Mouse (Mus musculus) heart, embryonic 10.5 days (tissue): ENCODE measurements at regions not wholly inside any gene's neighbourhood (a gene's known extent, or its start where the extent isn't known, plus 50 kb on each side); places are given as distances from the start of the nearest gene placed in this dataset.
"Not testable (repeated sequence)": the region's sequence is repeated elsewhere in the genome, so short reads cannot be mapped to it uniquely, and the experiment has no call there.

Experiments
- DNase-seq: peaks from one replicate; pipeline ENCODE4 v3.0.0-alpha.2; 2017; ENCODE audit warnings: low spot score
- H3K27ac ChIP-seq: fragments of 300-500 bp; sonication (generic); 2 replicates; pipeline ENCODE4 v1.5.1; 2016; ENCODE audit warnings: mild to moderate bottlenecking
- H3K27me3 ChIP-seq: fragments of 300-500 bp; sonication (generic); 2 replicates; pipeline ENCODE4 v1.6.1; 2016; ENCODE audit warnings: mild to moderate bottlenecking; ENCODE audit not compliant: poor library complexity, insufficient read depth, severe bottlenecking
- H3K36me3 ChIP-seq: fragments of 300-500 bp; sonication (generic); 2 replicates; pipeline ENCODE4 v1.6.1; 2016; ENCODE audit warnings: mild to moderate bottlenecking, moderate library complexity
- H3K4me1 ChIP-seq: fragments of 300-500 bp; sonication (generic); 2 replicates; pipeline ENCODE4 v1.6.1; 2016; ENCODE audit warnings: mild to moderate bottlenecking
- H3K4me3 ChIP-seq: fragments of 300-500 bp; sonication (generic); 2 replicates; pipeline ENCODE4 v1.5.1; 2016; ENCODE audit warnings: mild to moderate bottlenecking, moderate library complexity
- H3K9me3 ChIP-seq: fragments of 300-500 bp; sonication (generic); 2 replicates; pipeline ENCODE4 v1.6.1; 2016; ENCODE audit warnings: mild to moderate bottlenecking, moderate library complexity
- WGBS: fragments of 180-500 bp; shearing (Covaris S2); methylation state at CpG from one replicate; pipeline ENCODE4 v1.1.7; 2016; 5-methylcytosine and 5-hydroxymethylcytosine counted together

GRCm38 (mm10) chr11:111945806-111946205, 836.2 kb upstream of the Sox9 start:
- no peak for DNase-seq
- no peak overlapping the region for H3K4me3 ChIP-seq
- H3K27ac ChIP-seq: no peak overlapping the region

GRCm38 (mm10) chr11:111947671-111948070, 834.4 kb upstream of the Sox9 start:
- Histone ChIP-seq H3K27ac (no peak overlapping the region), H3K36me3 (no peaks in the 10 kb centered on the region), H3K27me3 (no peaks in the 10 kb centered on the region), H3K4me1 (no peaks in the 10 kb centered on the region), H3K4me3 (no peak overlapping the region), H3K9me3 (no peaks in the 10 kb centered on the region)
- DNase-seq: no peak
- WGBS: 87% methylated on average over 6 of the region's 6 CpGs

More at GRCm38 (mm10) chr11:111945806-111946205, 836.2 kb upstream of the Sox9 start:
- Histone ChIP-seq H3K36me3 (no peaks in the 10 kb centered on the region), H3K9me3 (no peaks in the 10 kb centered on the region), H3K4me1 (no peaks in the 10 kb centered on the region), H3K27me3 (no peaks in the 10 kb centered on the region)

GRCm38 (mm10) chr11:111953421-111953820, 828.6 kb upstream of the Sox9 start:
- Histone ChIP-seq H3K36me3 (no peaks in the 10 kb centered on the region), H3K4me3 (no peak overlapping the region), H3K27me3 (no peaks in the 10 kb centered on the region), H3K27ac (no peak overlapping the region), H3K4me1 (no peaks in the 10 kb centered on the region), H3K9me3 (no peaks in the 10 kb centered on the region)
- 70% methylated on average over 5 of the region's 5 CpGs for WGBS
- DNase-seq: no peak

- Histone ChIP-seq H3K36me3 (no peaks in the 10 kb centered on the region), H3K4me3 (no peak overlapping the region), H3K4me1 (no peaks in the 10 kb centered on the region), H3K27ac (no peak overlapping the region), H3K9me3 (no peaks in the 10 kb centered on the region), H3K27me3 (no peaks in the 10 kb centered on the region)
- WGBS: 72% methylated on average over 5 of the region's 5 CpGs
- no peak for DNase-seq
These were observed 824.2 kb upstream of the Sox9 start for GRCm38 (mm10) chr11:111957721-111958287.

- Histone ChIP-seq H3K4me3 (no peak overlapping the region), H3K9me3 (no peaks in the 10 kb centered on the region), H3K4me1 (no peaks in the 10 kb centered on the region), H3K36me3 (no peaks in the 10 kb centered on the region), H3K27ac (no peak overlapping the region), H3K27me3 (no peaks in the 10 kb centered on the region)
- DNase-seq: no peak
- WGBS: 76% methylated on average over 10 of the region's 10 CpGs
These were observed 820.8 kb upstream of the Sox9 start for GRCm38 (mm10) chr11:111961047-111961837.

- no peaks in the 10 kb centered on the region for H3K9me3 ChIP-seq
- no peaks in the 10 kb centered on the region for H3K4me1 ChIP-seq
- H3K27me3 ChIP-seq: no peaks in the 10 kb centered on the region
- no peak overlapping the region for H3K4me3 ChIP-seq
- WGBS: 84% methylated on average over 2 of the region's 2 CpGs
- no peak for DNase-seq
- H3K27ac ChIP-seq: no peak overlapping the region
- no peaks in the 10 kb centered on the region for H3K36me3 ChIP-seq
These were observed 820.2 kb upstream of the Sox9 start for GRCm38 (mm10) chr11:111961846-111962245.

GRCm38 (mm10) chr11:111964066-111964465, 818.0 kb upstream of the Sox9 start:
- WGBS: 86% methylated on average over 6 of the region's 6 CpGs

GRCm38 (mm10) chr11:111966401-111966800, 815.6 kb upstream of the Sox9 start:
- WGBS: 87% methylated on average over 3 of the region's 3 CpGs
- H3K4me1 ChIP-seq: no peaks in the 10 kb centered on the region
- H3K27me3 ChIP-seq: no peaks in the 10 kb centered on the region
- no peak overlapping the region for H3K27ac ChIP-seq
- no peak for DNase-seq
- H3K36me3 ChIP-seq: no peaks in the 10 kb centered on the region
- H3K9me3 ChIP-seq: no peaks in the 10 kb centered on the region
- no peak overlapping the region for H3K4me3 ChIP-seq

More at GRCm38 (mm10) chr11:111964066-111964465, 818.0 kb upstream of the Sox9 start:
- H3K9me3 ChIP-seq: no peaks in the 10 kb centered on the region
- H3K27me3 ChIP-seq: no peaks in the 10 kb centered on the region
- H3K27ac ChIP-seq: no peak overlapping the region
- H3K4me1 ChIP-seq: no peaks in the 10 kb centered on the region
- no peaks in the 10 kb centered on the region for H3K36me3 ChIP-seq
- DNase-seq: no peak
- H3K4me3 ChIP-seq: no peak overlapping the region

- 78% methylated on average over 4 of the region's 4 CpGs for WGBS
- DNase-seq: no peak
These were observed 811.0 kb upstream of the Sox9 start for GRCm38 (mm10) chr11:111971001-111971400.

GRCm38 (mm10) chr11:111978667-111979066, 803.4 kb upstream of the Sox9 start:
- no peak overlapping the region for H3K27ac ChIP-seq
- H3K4me3 ChIP-seq: no peak overlapping the region
- H3K27me3 ChIP-seq: no peaks in the 10 kb centered on the region
- whole genome bisulfite sequencing: 78% methylated on average over 4 of the region's 4 CpGs
- no peak for DNase-seq
- no peaks in the 10 kb centered on the region for H3K36me3 ChIP-seq
- no peaks in the 10 kb centered on the region for H3K4me1 ChIP-seq
- no peaks in the 10 kb centered on the region for H3K9me3 ChIP-seq

More at GRCm38 (mm10) chr11:111971001-111971400, 811.0 kb upstream of the Sox9 start:
- no peaks in the 10 kb centered on the region for H3K4me1 ChIP-seq
- no peaks in the 10 kb centered on the region for H3K36me3 ChIP-seq
- no peaks in the 10 kb centered on the region for H3K9me3 ChIP-seq
- H3K27ac ChIP-seq: no peak overlapping the region
- H3K4me3 ChIP-seq: no peak overlapping the region
- no peaks in the 10 kb centered on the region for H3K27me3 ChIP-seq

GRCm38 (mm10) chr11:111996395-111996794, 785.6 kb upstream of the Sox9 start:
- H3K27me3 ChIP-seq: no peaks in the 10 kb centered on the region
- no peaks in the 10 kb centered on the region for H3K36me3 ChIP-seq
- no peak overlapping the region for H3K27ac ChIP-seq
- no peak overlapping the region for H3K4me3 ChIP-seq
- WGBS: 88% methylated on average over 4 of the region's 4 CpGs
- H3K4me1 ChIP-seq: no peaks in the 10 kb centered on the region
- H3K9me3 ChIP-seq: no peaks in the 10 kb centered on the region
- no peak for DNase-seq

GRCm38 (mm10) chr11:112010848-112011247, 771.2 kb upstream of the Sox9 start:
- WGBS: 89% methylated on average over 1 of the region's 2 CpGs

GRCm38 (mm10) chr11:112017906-112018305, 764.1 kb upstream of the Sox9 start:
- H3K36me3 ChIP-seq: no peaks in the 10 kb centered on the region
- H3K4me1 ChIP-seq: no peaks in the 10 kb centered on the region
- DNase-seq: no peak
- WGBS: 76% methylated on average over 3 of the region's 3 CpGs
- H3K27me3 ChIP-seq: no peaks in the 10 kb centered on the region
- H3K4me3 ChIP-seq: no peak overlapping the region
- no peak overlapping the region for H3K27ac ChIP-seq
- no peaks in the 10 kb centered on the region for H3K9me3 ChIP-seq

More at GRCm38 (mm10) chr11:112010848-112011247, 771.2 kb upstream of the Sox9 start:
- H3K4me1 ChIP-seq, H3K27me3 ChIP-seq, H3K4me3 ChIP-seq, H3K27ac ChIP-seq, DNase-seq, H3K36me3 ChIP-seq, H3K9me3 ChIP-seq: not testable (repeated sequence)
